Mouse (Mus musculus) embryonic facial prominence, embryonic 14.5 days (tissue): ENCODE measurements around the gene 1700003F12Rik. TPM values are rescaled to one million over a fixed set of nuclear protein-coding genes. Genes with fewer than 3 reads are reported as not detected.
A peak's percentile ranks its signal among the peaks of the same experiment; 100 is the strongest.

Experiments used
- ATAC-seq: fragments of 200-750 bp; cut with Nextera tagmentation; 2 replicates; pipeline ENCODE4 v1.8.0; 2017; ENCODE audit warnings: low read depth, moderate number of reproducible peaks, moderate TSS enrichment
- DNase-seq: peaks from one replicate; pipeline ENCODE4 v3.0.0-alpha.2; 2015; ENCODE audit warnings: low spot score
- H3K27ac ChIP-seq: fragments of 300-500 bp; sonication (generic); replicated peaks from 2 replicates; pipeline ENCODE4 v1.5.1; 2014; ENCODE audit warnings: low read depth, mild to moderate bottlenecking, low read length, moderate library complexity
- H3K27me3 ChIP-seq: fragments of 300-500 bp; sonication (generic); replicated peaks from 2 replicates; pipeline ENCODE4 v1.6.1; 2014; ENCODE audit warnings: low read length; ENCODE audit not compliant: control insufficient read depth, insufficient read depth
- H3K36me3 ChIP-seq: fragments of 300-500 bp; sonication (generic); 2 replicates; pipeline ENCODE4 v1.6.1; 2014; ENCODE audit warnings: low read length, mixed read lengths; ENCODE audit not compliant: control insufficient read depth, insufficient read depth
- H3K4me1 ChIP-seq: fragments of 300-500 bp; sonication (generic); 2 replicates; pipeline ENCODE4 v1.6.1; 2014; ENCODE audit warnings: antibody characterized with exemption, low read length; ENCODE audit not compliant: control insufficient read depth, insufficient read depth
- H3K4me2 ChIP-seq: fragments of 300-500 bp; sonication (generic); 2 replicates; pipeline ENCODE4 v1.6.1; 2014; ENCODE audit warnings: low read depth, mild to moderate bottlenecking, low read length, moderate library complexity, mixed read lengths
- H3K4me3 ChIP-seq: fragments of 300-500 bp; sonication (generic); 2 replicates; pipeline ENCODE4 v1.5.1; 2014; ENCODE audit warnings: low read depth, mild to moderate bottlenecking, low read length
- H3K9ac ChIP-seq: fragments of 300-500 bp; sonication (generic); 2 replicates; pipeline ENCODE4 v1.6.1; 2014; ENCODE audit warnings: low read depth, mild to moderate bottlenecking, low read length, moderate library complexity, mixed read lengths
- H3K9me3 ChIP-seq: fragments of 300-500 bp; sonication (generic); 2 replicates; pipeline ENCODE4 v1.6.1; 2016; ENCODE audit warnings: low read length; ENCODE audit not compliant: control insufficient read depth
- WGBS: fragments of 180-500 bp; shearing (Covaris S2); extraction: QIAGEN DNeasy Blood & Tissue Kit; methylation state at CpG from one replicate; pipeline ENCODE4 v1.1.7; 2014; 5-methylcytosine and 5-hydroxymethylcytosine counted together
- polyA plus RNA-seq: library from polyadenylated mRNA; unstranded; fragments of >200 nt; fragmentation: Nextera tagmentation; extraction: Ambion mirVana; gene quantifications from 2 replicates; pipeline ENCODE4 v1.2.1, GENCODE M21; 2014

Gene 1700003F12Rik
- polyA plus RNA-seq, 1 experiment from 2014 or later, result 0.78 TPM

DNA sequence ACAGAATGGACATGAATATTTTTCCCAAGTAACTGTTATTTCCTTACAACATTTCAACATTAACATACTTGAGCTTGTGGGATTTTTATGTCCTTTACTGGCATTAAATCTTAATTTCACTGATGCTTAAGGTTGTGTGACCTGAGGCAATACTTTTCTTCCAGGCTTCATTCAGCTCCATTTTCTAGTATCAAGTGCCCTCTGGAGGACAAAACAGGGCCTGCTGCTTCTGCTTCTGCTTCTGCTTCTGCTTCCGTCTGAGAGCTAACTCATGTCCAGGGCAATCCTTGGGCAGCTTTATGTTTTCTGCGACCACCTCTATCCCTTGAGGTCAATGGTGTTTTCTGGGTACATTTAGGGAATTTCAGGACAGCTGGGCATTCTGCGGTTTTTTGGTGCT, 7.2 kb upstream of the 1700003F12Rik start:
- peaks cover 38% of the 10 kb centered on the region for H3K36me3 ChIP-seq
- no peak overlapping the region for H3K9ac ChIP-seq
- 76% methylated on average over 3 of the region's 3 CpGs for WGBS
- ATAC-seq, result 0 out of 2 replicates have a peak, but pooled peaks have one; percentile 13
- no peak overlapping the region for H3K4me2 ChIP-seq
- DNase-seq, result no peak
- H3K27ac ChIP-seq, result no peak overlapping the region
- no peaks in the 10 kb centered on the region for H3K4me1 ChIP-seq
- H3K9me3 ChIP-seq, result no peaks in the 10 kb centered on the region
- H3K27me3 ChIP-seq, result no peaks in the 10 kb centered on the region
- no peak overlapping the region for H3K4me3 ChIP-seq

DNA sequence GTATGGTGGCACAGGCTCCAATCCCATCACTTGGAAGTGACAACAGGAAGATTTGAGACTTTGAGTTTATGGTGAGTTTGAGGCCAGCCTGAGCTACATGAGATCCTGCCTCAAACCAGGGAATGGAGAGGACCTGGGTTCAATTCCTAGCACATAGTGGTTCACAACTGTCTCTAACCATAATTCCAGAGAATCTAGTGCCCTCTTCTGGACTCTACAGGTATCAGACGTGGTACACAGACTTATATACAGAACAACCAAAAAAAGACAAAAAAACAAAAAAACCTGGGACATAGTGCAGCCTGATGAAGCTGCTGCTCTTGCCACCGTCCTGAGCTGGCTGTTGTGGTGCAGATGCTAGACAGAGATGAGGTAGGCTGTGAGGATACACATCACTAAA, 5.3 kb upstream of the 1700003F12Rik start:
- peaks cover 19% of the 10 kb centered on the region for H3K36me3 ChIP-seq
- no peak overlapping the region for H3K27ac ChIP-seq
- no peak for DNase-seq
- H3K4me2 ChIP-seq, result no peak overlapping the region
- no peak overlapping the region for H3K4me3 ChIP-seq
- ATAC-seq, result no peak
- no peak overlapping the region for H3K9ac ChIP-seq
- 76% methylated on average over 2 of the region's 2 CpGs for WGBS
- no peaks in the 10 kb centered on the region for H3K9me3 ChIP-seq
- H3K27me3 ChIP-seq, result no peaks in the 10 kb centered on the region
- no peaks in the 10 kb centered on the region for H3K4me1 ChIP-seq

DNA sequence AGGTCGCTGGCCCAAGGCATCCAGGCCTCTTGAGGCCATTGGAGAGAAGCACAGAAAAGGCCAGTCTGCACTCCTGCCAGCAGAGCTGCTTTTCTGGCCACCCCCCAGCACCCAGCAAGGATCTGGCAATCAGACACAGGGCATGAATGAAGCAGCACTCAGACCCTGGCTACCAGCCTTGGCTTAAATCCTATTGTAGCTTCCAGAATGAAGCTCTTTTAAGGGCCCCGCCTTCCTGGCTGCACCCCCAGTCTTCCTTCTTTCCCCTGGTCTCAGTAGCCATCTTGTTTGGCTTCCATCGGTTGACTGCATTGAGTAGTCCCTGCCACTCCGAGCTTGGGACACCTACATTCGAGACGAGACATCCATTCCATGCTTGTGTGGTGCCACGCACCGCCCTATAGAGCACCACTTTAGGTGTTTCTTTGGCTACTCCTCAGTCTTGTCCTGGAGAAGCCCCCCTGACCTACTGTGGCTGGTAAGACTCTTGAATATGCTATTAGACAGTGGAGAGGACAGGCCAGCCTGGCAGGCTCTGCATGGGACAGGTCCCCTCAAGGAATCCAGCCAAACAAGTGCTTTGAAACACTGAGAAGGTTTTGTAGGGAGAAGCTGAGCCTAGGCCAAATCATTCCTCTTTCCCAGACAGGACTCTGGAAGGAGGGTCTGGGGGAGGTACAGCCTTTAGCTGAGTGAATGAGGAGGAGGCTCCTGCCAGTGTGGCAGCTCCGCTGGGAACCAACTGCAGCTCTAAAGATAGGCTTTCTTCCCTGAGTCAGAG, 3.1 kb upstream of the 1700003F12Rik start:
- 86% methylated on average over 9 of the region's 9 CpGs for WGBS
- ATAC-seq (no peak), DNase-seq (no peak)
- H3K4me3 ChIP-seq, result no peak overlapping the region
- no peak overlapping the region for H3K27ac ChIP-seq
- peaks cover 4% of the 10 kb centered on the region; the same call in 1 of the 2 replicates for H3K4me1 ChIP-seq
- H3K4me2 ChIP-seq, result no peak overlapping the region
- H3K9me3 ChIP-seq, result no peaks in the 10 kb centered on the region
- no peak overlapping the region for H3K9ac ChIP-seq
- H3K36me3 ChIP-seq, result peaks cover 2% of the 10 kb centered on the region; the same call in 1 of the 2 replicates
- H3K27me3 ChIP-seq, result no peaks in the 10 kb centered on the region

DNA sequence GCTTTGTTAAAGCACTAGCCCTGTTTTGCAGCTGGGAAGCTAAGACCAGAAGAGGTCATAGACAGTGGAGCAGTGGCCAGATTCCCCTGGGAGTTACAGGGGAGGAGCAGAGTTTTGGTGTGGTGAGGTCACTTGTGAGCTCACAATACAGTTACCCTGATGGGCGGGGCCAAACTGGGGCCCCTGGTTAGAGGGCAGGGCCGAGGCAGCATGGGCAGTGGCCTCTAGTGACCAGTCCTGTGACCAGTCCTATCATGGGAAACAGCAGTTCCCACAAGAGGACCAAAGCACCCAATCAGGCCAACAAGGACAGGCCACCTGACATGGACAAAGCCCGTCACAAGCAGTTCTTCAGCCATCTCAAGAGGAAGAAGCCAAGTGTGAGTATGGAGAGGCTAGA, 1.8 kb downstream of the 1700003F12Rik start:
- WGBS, result 68% methylated on average over 3 of the region's 3 CpGs
- no peak for DNase-seq

GRCm38 (mm10) chr2:154549127-154549885, 2.4 kb downstream of the 1700003F12Rik start:
- H3K9ac ChIP-seq, result peak overlapping the region; percentile 57
- peak; percentile 91 for DNase-seq
- no peaks in the 10 kb centered on the region for H3K36me3 ChIP-seq
- no peak overlapping the region for H3K27ac ChIP-seq
- peak overlapping the region; percentile 45 for H3K4me3 ChIP-seq
- H3K4me1 ChIP-seq, result peaks cover 25% of the 10 kb centered on the region
- 6% methylated on average over 25 of the region's 48 CpGs for WGBS
- H3K4me2 ChIP-seq, result peak overlapping the region; percentile 95
- peak; percentile 78 for ATAC-seq
- no peaks in the 10 kb centered on the region for H3K9me3 ChIP-seq
- peaks cover 16% of the 10 kb centered on the region for H3K27me3 ChIP-seq

More for the DNA sequence above, 1.8 kb downstream of the 1700003F12Rik start:
- Histone ChIP-seq H3K27ac (no peak overlapping the region), H3K9ac (no peak overlapping the region), H3K27me3 (peaks cover 16% of the 10 kb centered on the region), H3K4me3 (no peak overlapping the region), H3K4me1 (peaks cover 25% of the 10 kb centered on the region), H3K9me3 (no peaks in the 10 kb centered on the region), H3K4me2 (peak overlapping the region; percentile 95), H3K36me3 (no peaks in the 10 kb centered on the region)
- ATAC-seq, result no peak

- Histone ChIP-seq H3K4me2 (peak overlapping the region; percentile 95), H3K27me3 (peaks cover 16% of the 10 kb centered on the region), H3K9ac (no peak overlapping the region), H3K4me1 (peaks cover 25% of the 10 kb centered on the region), H3K4me3 (peak overlapping the region; percentile 45), H3K9me3 (no peaks in the 10 kb centered on the region), H3K27ac (no peak overlapping the region), H3K36me3 (no peaks in the 10 kb centered on the region)
- DNase-seq (no peak), ATAC-seq (no peak)
- WGBS, result 19% methylated on average over 17 of the region's 20 CpGs
Observed at GRCm38 (mm10) chr2:154549886-154550189, 3.0 kb downstream of the 1700003F12Rik start.

- DNase-seq (no peak), ATAC-seq (no peak)
- no peak overlapping the region for H3K27ac ChIP-seq
- H3K4me3 ChIP-seq, result no peak overlapping the region
- H3K9ac ChIP-seq, result no peak overlapping the region
- no peaks in the 10 kb centered on the region for H3K9me3 ChIP-seq
- H3K27me3 ChIP-seq, result peaks cover 16% of the 10 kb centered on the region
- 80% methylated on average over 2 of the region's 2 CpGs for WGBS
- peaks cover 25% of the 10 kb centered on the region for H3K4me1 ChIP-seq
- H3K36me3 ChIP-seq, result no peaks in the 10 kb centered on the region
- H3K4me2 ChIP-seq, result no peak overlapping the region
Observed at GRCm38 (mm10) chr2:154550937-154551336, 4.1 kb downstream of the 1700003F12Rik start.

DNA sequence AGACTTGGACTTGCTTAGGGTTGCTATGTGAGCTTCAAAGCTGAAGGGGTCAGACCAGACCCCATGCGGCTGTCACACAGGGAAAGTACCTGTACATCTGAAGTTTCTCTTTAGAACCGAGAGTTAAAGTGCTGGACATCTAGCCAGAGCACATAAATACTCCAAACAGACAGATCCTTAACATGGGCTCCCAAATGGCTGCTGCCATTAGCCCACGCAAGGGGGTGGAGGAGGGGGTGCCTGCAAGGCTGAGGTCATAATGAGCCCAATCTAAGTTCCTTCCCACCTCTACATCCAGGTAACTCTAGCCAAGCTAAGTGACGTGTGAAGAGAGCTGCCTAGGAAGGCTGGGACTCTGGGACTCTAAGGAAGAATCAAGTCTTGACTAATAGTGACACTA, 4.6 kb downstream of the 1700003F12Rik start, which contains the start of gene Actl10:
Gene Actl10, plus strand, starts transcription at position 301 of the 400 bp plus-strand sequence.
- peak within 1 kb of the TSS; percentile 30 for H3K4me2 ChIP-seq
- H3K9me3 ChIP-seq, result no peaks in the 10 kb centered on the region
- no peak for ATAC-seq
- peak within 1 kb of the TSS; percentile 10; the same call in 1 of the 2 replicates for H3K9ac ChIP-seq
- WGBS, result 85% methylated on average over 4 of the region's 4 CpGs
- H3K4me3 ChIP-seq, result peak within 1 kb of the TSS; percentile 11; the same call in 1 of the 2 replicates
- peaks cover 16% of the 10 kb centered on the region for H3K27me3 ChIP-seq
- H3K27ac ChIP-seq, result no peak within 1 kb of the TSS
- H3K36me3 ChIP-seq, result no peaks in the 10 kb centered on the region
- peaks cover 25% of the 10 kb centered on the region for H3K4me1 ChIP-seq
- DNase-seq, result no peak
